Mouse (Mus musculus) embryonic facial prominence, embryonic 15.5 days (tissue): ENCODE measurements at regions not wholly inside any gene's neighbourhood (a gene's known extent, or its start where the extent isn't known, plus 50 kb on each side); places are given as distances from the start of the nearest gene placed in this dataset.

Experiments
- ATAC-seq: fragments of 200-750 bp; cut with Nextera tagmentation; 2 replicates; pipeline ENCODE4 v1.8.0; 2017; ENCODE audit warnings: low read depth, moderate TSS enrichment; ENCODE audit not compliant: insufficient number of reproducible peaks, low FRiP score, low TSS enrichment
- H3K27ac ChIP-seq: fragments of 300-500 bp; sonication (generic); replicated peaks from 2 replicates; pipeline ENCODE4 v1.5.1; 2015; ENCODE audit warnings: mild to moderate bottlenecking, inconsistent platforms
- H3K27me3 ChIP-seq: fragments of 300-500 bp; sonication (generic); 2 replicates; pipeline ENCODE4 v1.6.1; 2015; ENCODE audit warnings: inconsistent platforms
- H3K36me3 ChIP-seq: fragments of 300-500 bp; sonication (generic); 2 replicates; pipeline ENCODE4 v1.6.1; 2015; ENCODE audit warnings: mild to moderate bottlenecking, inconsistent platforms
- H3K4me1 ChIP-seq: fragments of 300-500 bp; sonication (generic); 2 replicates; pipeline ENCODE4 v1.6.1; 2015; ENCODE audit warnings: inconsistent platforms
- H3K4me2 ChIP-seq: fragments of 300-500 bp; sonication (generic); replicated peaks from 2 replicates; pipeline ENCODE4 v1.6.1; 2015; ENCODE audit warnings: mild to moderate bottlenecking, inconsistent platforms
- H3K4me3 ChIP-seq: fragments of 300-500 bp; sonication (generic); replicated peaks from 2 replicates; pipeline ENCODE4 v1.5.1; 2015; ENCODE audit warnings: mild to moderate bottlenecking, inconsistent platforms
- H3K9ac ChIP-seq: fragments of 300-500 bp; sonication (generic); 2 replicates; pipeline ENCODE4 v1.6.1; 2015; ENCODE audit warnings: inconsistent platforms
- H3K9me3 ChIP-seq: fragments of 300-500 bp; sonication (generic); replicated peaks from 2 replicates; pipeline ENCODE4 v1.6.1; 2016; ENCODE audit warnings: inconsistent platforms
- WGBS: fragments of 180-500 bp; shearing (Covaris S2); methylation state at CpG from one replicate; pipeline ENCODE4 v1.1.7; 2015; 5-methylcytosine and 5-hydroxymethylcytosine counted together

- no peak for ATAC-seq
- Histone ChIP-seq H3K36me3 (no peaks in the 10 kb centered on the region), H3K4me1 (peaks cover 15% of the 10 kb centered on the region), H3K27ac (no peak overlapping the region), H3K9ac (no peak overlapping the region), H3K27me3 (no peaks in the 10 kb centered on the region), H3K4me2 (no peak overlapping the region), H3K9me3 (no peaks in the 10 kb centered on the region), H3K4me3 (no peak overlapping the region)
- 83% methylated on average over 2 of the region's 2 CpGs for WGBS
Observed at GRCm38 (mm10) chr15:36933581-36933991, 74.0 kb downstream of the Zfp706 start.

- H3K36me3 ChIP-seq, result no peaks in the 10 kb centered on the region
- no peak overlapping the region for H3K4me2 ChIP-seq
- H3K27me3 ChIP-seq, result no peaks in the 10 kb centered on the region
- WGBS, result 81% methylated on average over 2 of the region's 2 CpGs
- H3K9ac ChIP-seq, result no peak overlapping the region
- H3K9me3 ChIP-seq, result no peaks in the 10 kb centered on the region
- H3K4me1 ChIP-seq, result 0 out of 2 replicates have a peak, but pooled peaks cover 3% of the 10 kb centered on the region
- H3K4me3 ChIP-seq, result no peak overlapping the region
- ATAC-seq, result no peak
- H3K27ac ChIP-seq, result no peak overlapping the region
Observed at GRCm38 (mm10) chr15:36931460-36931859, 76.1 kb downstream of the Zfp706 start.

GRCm38 (mm10) chr15:36930433-36930832 is 77.1 kb downstream of the Zfp706 start:
- no peak overlapping the region for H3K9ac ChIP-seq
- no peak overlapping the region for H3K4me3 ChIP-seq
- no peaks in the 10 kb centered on the region for H3K9me3 ChIP-seq
- 79% methylated on average over 6 of the region's 6 CpGs for WGBS
- 0 out of 2 replicates have a peak, but pooled peaks cover 3% of the 10 kb centered on the region for H3K4me1 ChIP-seq
- H3K36me3 ChIP-seq, result no peaks in the 10 kb centered on the region
- no peak for ATAC-seq
- H3K27me3 ChIP-seq, result no peaks in the 10 kb centered on the region
- H3K4me2 ChIP-seq, result no peak overlapping the region
- no peak overlapping the region for H3K27ac ChIP-seq

GRCm38 (mm10) chr15:36929786-36930185 is 77.8 kb downstream of the Zfp706 start:
- Histone ChIP-seq H3K4me3 (no peak overlapping the region), H3K4me2 (no peak overlapping the region), H3K36me3 (no peaks in the 10 kb centered on the region), H3K9me3 (no peaks in the 10 kb centered on the region), H3K27ac (no peak overlapping the region), H3K27me3 (no peaks in the 10 kb centered on the region), H3K4me1 (0 out of 2 replicates have a peak, but pooled peaks cover 3% of the 10 kb centered on the region), H3K9ac (no peak overlapping the region)
- 78% methylated on average over 2 of the region's 2 CpGs for WGBS
- no peak for ATAC-seq

GRCm38 (mm10) chr15:36929088-36929487 is 78.5 kb downstream of the Zfp706 start:
- H3K4me3 ChIP-seq, result no peak overlapping the region
- no peak overlapping the region for H3K4me2 ChIP-seq
- H3K9me3 ChIP-seq, result no peaks in the 10 kb centered on the region
- no peak overlapping the region for H3K9ac ChIP-seq
- 84% methylated on average over 3 of the region's 3 CpGs for WGBS
- H3K27ac ChIP-seq, result no peak overlapping the region
- peaks cover 3% of the 10 kb centered on the region; the same call in 1 of the 2 replicates for H3K4me1 ChIP-seq
- H3K27me3 ChIP-seq, result no peaks in the 10 kb centered on the region
- ATAC-seq, result no peak
- no peaks in the 10 kb centered on the region for H3K36me3 ChIP-seq

GRCm38 (mm10) chr15:36928678-36929077 is 78.9 kb downstream of the Zfp706 start:
- H3K4me2 ChIP-seq, result no peak overlapping the region
- no peak for ATAC-seq
- H3K36me3 ChIP-seq, result no peaks in the 10 kb centered on the region
- no peak overlapping the region for H3K9ac ChIP-seq
- no peaks in the 10 kb centered on the region for H3K27me3 ChIP-seq
- 86% methylated on average over 4 of the region's 4 CpGs for WGBS
- H3K9me3 ChIP-seq, result no peaks in the 10 kb centered on the region
- no peak overlapping the region for H3K27ac ChIP-seq
- no peak overlapping the region for H3K4me3 ChIP-seq
- H3K4me1 ChIP-seq, result peaks cover 3% of the 10 kb centered on the region; the same call in 1 of the 2 replicates

GRCm38 (mm10) chr15:36927436-36927835 is 80.1 kb downstream of the Zfp706 start:
- Histone ChIP-seq H3K9ac (no peak overlapping the region), H3K4me1 (peaks cover 3% of the 10 kb centered on the region; the same call in 1 of the 2 replicates), H3K27ac (no peak overlapping the region), H3K36me3 (no peaks in the 10 kb centered on the region), H3K4me2 (no peak overlapping the region), H3K9me3 (no peaks in the 10 kb centered on the region), H3K27me3 (no peaks in the 10 kb centered on the region), H3K4me3 (no peak overlapping the region)
- ATAC-seq, result no peak
- WGBS, result 37% methylated on average over 5 of the region's 5 CpGs

- Histone ChIP-seq H3K9ac (no peak overlapping the region), H3K36me3 (no peaks in the 10 kb centered on the region), H3K9me3 (no peaks in the 10 kb centered on the region), H3K4me3 (no peak overlapping the region), H3K4me2 (no peak overlapping the region), H3K4me1 (peaks cover 3% of the 10 kb centered on the region; the same call in 1 of the 2 replicates), H3K27ac (no peak overlapping the region), H3K27me3 (no peaks in the 10 kb centered on the region)
- ATAC-seq, result no peak
- WGBS, result 62% methylated on average over 6 of the region's 6 CpGs
Observed at GRCm38 (mm10) chr15:36924171-36924570, 83.4 kb downstream of the Zfp706 start.

- WGBS, result 31% methylated on average over 3 of the region's 3 CpGs
- Histone ChIP-seq H3K4me1 (no peaks in the 10 kb centered on the region; the same call in 1 of the 2 replicates), H3K4me2 (no peak overlapping the region), H3K27me3 (no peaks in the 10 kb centered on the region), H3K4me3 (no peak overlapping the region), H3K36me3 (no peaks in the 10 kb centered on the region), H3K9me3 (no peaks in the 10 kb centered on the region), H3K27ac (no peak overlapping the region), H3K9ac (no peak overlapping the region)
- no peak for ATAC-seq
Observed at GRCm38 (mm10) chr15:36921384-36921783, 86.2 kb downstream of the Zfp706 start.

GRCm38 (mm10) chr15:36920886-36921285 is 86.7 kb downstream of the Zfp706 start:
- Histone ChIP-seq H3K4me2 (no peak overlapping the region), H3K9me3 (no peaks in the 10 kb centered on the region), H3K9ac (no peak overlapping the region), H3K27ac (no peak overlapping the region), H3K4me3 (no peak overlapping the region), H3K4me1 (no peaks in the 10 kb centered on the region; the same call in 1 of the 2 replicates), H3K36me3 (no peaks in the 10 kb centered on the region), H3K27me3 (no peaks in the 10 kb centered on the region)
- ATAC-seq, result no peak

GRCm38 (mm10) chr15:36919704-36920103 is 87.9 kb downstream of the Zfp706 start:
- H3K4me2 ChIP-seq, result no peak overlapping the region
- no peak overlapping the region for H3K27ac ChIP-seq
- H3K9me3 ChIP-seq, result no peaks in the 10 kb centered on the region
- 89% methylated on average over 5 of the region's 5 CpGs for WGBS
- H3K27me3 ChIP-seq, result no peaks in the 10 kb centered on the region
- H3K9ac ChIP-seq, result no peak overlapping the region
- no peaks in the 10 kb centered on the region for H3K36me3 ChIP-seq
- no peak overlapping the region for H3K4me3 ChIP-seq
- ATAC-seq, result no peak
- H3K4me1 ChIP-seq, result no peaks in the 10 kb centered on the region; the same call in 1 of the 2 replicates

- no peaks in the 10 kb centered on the region for H3K36me3 ChIP-seq
- H3K4me3 ChIP-seq, result no peak overlapping the region
- no peaks in the 10 kb centered on the region for H3K27me3 ChIP-seq
- H3K4me1 ChIP-seq, result no peaks in the 10 kb centered on the region; the same call in 1 of the 2 replicates
- no peak overlapping the region for H3K4me2 ChIP-seq
- no peak overlapping the region for H3K9ac ChIP-seq
- H3K9me3 ChIP-seq, result no peaks in the 10 kb centered on the region
- ATAC-seq, result no peak
- 84% methylated on average over 4 of the region's 4 CpGs for WGBS
- no peak overlapping the region for H3K27ac ChIP-seq
Observed at GRCm38 (mm10) chr15:36919209-36919608, 88.4 kb downstream of the Zfp706 start.
